Mouse (Mus musculus) urinary bladder, adult 2 months (tissue): Measurements from ENCODE around the gene Thumpd2. TPM values are rescaled to one million over a fixed set of nuclear protein-coding genes. Genes with fewer than 3 reads are reported as not detected.

Experiments used
- DNase-seq: peaks from one replicate; pipeline ENCODE4 v3.0.0; 2022; ENCODE audit warnings: low spot score
- polyA plus RNA-seq: library from polyadenylated mRNA; depleted of rRNA; stranded (reverse); fragments of >200 nt; gene quantifications from 2 replicates; pipeline ENCODE4 v1.2.3, GENCODE M21; 2012

Thumpd2 gene
- polyA plus RNA-seq, 1 experiment: 5.0 TPM

DNA sequence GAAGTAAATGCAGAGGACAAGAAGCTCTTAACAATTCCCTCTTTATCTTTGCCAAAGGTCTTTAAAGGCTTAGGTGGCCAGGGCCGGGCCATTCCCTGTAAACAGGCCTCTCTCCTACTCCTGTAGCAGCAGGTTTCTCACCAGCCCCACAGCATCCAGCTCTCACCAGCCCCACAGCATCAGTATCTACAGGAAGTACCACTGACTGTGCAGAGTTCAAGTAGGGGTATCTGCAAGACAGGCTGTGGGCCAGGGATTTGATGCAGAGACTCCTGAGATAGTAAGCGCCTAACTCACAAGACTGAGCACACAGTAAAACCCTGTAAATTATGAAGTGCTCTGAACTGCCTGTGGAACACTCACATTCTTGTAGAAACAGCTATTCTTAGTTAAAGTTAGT is 31.9 kb downstream of the Thumpd2 start:
- no peak for DNase-seq

DNA sequence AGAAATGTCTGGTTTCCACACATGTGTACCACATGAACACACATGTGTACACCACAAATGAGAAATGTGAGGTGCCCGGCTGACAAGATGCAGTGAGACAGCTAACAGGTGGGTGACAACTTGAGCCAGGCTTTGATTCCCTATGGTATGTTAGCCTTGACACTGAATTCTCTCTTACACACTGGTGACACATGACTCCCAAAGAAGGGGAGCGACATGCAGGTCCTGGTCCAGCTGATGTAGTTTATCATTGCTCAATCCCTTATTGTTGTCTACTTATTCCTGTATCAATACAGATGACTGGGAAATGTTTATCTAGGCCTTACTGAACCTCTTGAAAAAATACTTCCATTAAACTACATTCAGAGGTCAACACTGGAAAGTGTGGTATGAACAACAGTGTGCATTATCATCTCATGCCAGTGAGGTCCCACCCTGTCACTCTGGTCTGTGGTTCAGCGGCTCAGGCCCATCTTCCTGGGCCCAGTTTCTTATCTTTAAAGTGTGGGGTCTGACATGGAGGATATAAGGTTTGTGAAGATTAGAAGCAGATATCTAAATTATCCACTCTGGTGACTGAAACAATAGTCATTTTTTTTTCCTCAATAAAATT is 32.9 kb downstream of the Thumpd2 start:
- DNase-seq: no peak

- DNase-seq: no peak
Measured at GRCm38 (mm10) chr17:81027331-81027730, 37.6 kb downstream of the Thumpd2 start.

DNA sequence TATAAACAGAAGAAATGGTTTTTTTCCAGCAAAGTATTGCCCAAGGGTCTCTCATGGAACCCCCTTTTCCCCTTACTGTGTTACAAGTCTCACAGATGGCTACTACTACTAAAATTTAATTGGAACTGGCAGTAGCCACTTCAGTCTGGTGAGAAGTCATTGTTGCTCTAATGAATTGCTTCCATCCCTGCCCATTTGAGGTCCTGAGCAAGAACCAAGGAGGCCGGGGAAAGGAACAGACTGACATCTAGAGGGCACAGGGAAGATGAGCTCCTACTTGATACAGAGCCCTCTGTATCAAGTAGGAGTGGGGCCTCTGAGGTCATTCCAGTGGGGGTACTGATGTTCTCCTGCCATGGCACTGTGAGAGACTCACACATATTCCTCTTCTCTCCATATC is 47.8 kb downstream of the Thumpd2 start:
- no peak for DNase-seq

- no peak for DNase-seq
Measured at GRCm38 (mm10) chr17:81015814-81016447, 49.0 kb downstream of the Thumpd2 start.

GRCm38 (mm10) chr17:81010844-81011685 is 53.8 kb downstream of the Thumpd2 start:
- DNase-seq: no peak

DNA sequence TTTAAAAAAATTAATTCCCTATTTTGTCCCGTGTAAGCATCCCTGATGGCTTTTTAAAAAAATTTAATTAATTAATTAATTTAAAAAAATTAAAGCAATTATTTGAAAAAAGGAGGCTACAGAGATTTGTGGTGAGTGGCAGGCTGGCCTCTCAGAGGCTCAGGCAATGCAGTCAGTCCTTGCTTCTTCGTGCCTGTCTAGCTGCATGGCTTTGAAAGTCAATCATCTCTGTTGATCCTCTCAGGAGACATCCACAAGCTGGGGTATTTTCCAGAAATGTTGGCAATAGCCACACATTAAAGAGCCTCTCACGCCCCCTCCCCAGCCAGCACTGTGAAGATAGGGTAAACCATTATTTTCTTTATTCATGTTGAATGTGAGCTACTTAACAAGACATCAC is 54.7 kb downstream of the Thumpd2 start:
- no peak for DNase-seq

- no peak for DNase-seq
Measured at GRCm38 (mm10) chr17:81009112-81009511, 55.8 kb downstream of the Thumpd2 start.

DNA sequence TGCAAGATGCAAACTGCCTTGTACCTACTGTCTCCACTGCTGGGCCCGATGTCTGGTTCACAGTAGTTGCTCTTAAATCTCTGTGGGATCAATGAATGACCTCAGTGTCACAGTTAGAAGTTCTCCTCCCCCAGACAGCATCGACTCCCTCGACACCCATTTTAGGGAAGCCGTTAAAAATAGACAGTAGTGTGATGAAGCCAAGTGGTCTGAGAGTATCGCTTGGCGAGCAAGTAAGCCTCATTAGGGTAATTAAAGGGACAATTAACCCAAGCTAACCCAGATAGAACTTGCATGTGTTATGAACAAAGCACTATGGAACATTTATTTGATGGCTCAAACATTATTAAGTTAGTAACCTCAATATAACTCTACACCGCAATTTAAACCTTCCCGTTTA is 59.6 kb downstream of the Thumpd2 start:
- no peak for DNase-seq

DNA sequence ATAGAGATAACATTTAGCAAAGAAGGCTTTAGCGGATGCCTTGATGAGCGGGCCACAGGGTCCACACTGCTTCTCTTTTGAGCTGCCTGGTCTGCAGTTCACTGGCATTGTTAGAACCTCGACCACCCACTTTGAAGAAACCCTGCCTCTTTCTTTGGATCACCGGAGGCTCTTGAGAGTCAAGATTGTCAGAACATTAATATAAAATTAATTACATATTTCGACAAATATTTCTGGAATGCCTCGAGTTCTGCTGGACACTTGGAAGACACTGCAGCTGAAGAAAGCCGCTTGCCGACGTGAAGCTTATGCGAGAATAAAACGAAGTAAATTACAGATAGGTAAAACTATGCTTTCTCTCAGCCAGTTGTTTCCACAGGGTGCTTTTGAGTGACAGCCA is 60.4 kb downstream of the Thumpd2 start:
- DNase-seq: no peak

GRCm38 (mm10) chr17:81002130-81002529 is 62.8 kb downstream of the Thumpd2 start:
- DNase-seq: no peak

GRCm38 (mm10) chr17:81001647-81002046 is 63.2 kb downstream of the Thumpd2 start:
- no peak for DNase-seq

DNA sequence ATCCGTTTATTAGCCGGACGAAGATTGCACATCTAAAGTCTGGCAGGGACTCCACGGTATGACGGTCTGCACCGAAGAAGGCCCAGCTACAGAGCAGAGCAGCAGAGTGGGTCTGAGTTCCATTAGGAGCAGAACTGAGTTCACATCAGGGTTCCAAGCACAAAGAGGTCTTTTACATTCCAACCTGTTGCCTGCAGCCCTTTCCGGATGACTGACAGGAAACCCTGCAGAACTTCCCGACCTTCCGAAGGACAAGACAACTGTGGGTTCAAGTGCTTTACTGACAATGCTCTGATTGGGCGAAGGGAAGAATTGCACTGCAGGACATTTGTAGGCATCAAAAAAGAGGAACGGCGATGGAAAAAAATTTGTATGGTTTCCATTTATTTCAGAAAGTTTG is 63.9 kb downstream of the Thumpd2 start:
- no peak for DNase-seq

DNA sequence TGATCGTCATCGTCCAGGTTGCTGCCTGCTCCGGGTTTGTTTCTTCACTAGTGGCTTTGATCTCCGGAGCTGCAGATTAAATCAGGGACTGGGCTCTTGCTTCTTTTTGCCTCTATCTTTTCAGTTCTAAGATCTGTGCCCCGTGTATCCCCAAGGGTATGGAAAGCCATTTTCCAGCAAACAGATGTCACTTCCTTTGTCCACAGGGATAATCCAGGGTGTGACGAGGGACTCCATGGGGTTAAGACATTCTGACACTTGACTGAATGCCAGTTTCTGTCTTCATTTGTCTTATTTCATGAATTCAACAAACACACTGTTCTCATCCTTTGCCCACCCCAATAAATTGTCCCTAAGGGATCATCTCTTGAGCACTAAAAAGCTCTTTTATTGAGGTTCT is 65.9 kb downstream of the Thumpd2 start:
- no peak for DNase-seq

GRCm38 (mm10) chr17:80997226-80997625 is 67.7 kb downstream of the Thumpd2 start:
- DNase-seq: no peak

DNA sequence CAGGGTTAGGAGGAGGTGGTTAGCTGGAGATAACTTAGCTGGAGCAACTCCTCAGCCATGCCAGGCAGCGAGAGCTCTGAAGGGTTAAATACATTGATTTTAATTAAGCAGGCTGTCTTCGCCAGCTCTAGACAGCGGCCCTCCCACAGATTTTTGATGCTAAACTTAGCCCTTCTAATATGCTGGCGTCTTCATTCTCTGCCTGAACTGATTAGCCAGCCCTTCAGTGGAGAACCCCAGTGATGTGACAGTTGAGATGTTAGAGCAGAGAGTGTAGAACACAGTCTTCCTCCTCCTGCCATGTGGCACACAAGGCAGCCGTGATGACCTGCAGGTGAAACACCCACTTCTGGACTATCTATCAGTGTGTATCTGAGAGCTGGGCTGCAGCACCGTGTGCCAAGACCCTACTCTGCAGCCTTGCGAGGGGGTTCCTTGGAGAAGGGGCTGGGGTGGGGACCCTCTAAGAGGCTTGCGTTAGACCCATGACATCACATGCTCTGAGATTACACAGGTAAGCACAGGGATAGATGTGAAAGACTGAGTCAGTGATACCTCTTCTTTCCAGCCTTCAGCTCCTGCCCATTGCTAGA is 73.3 kb downstream of the Thumpd2 start:
- DNase-seq: no peak

DNA sequence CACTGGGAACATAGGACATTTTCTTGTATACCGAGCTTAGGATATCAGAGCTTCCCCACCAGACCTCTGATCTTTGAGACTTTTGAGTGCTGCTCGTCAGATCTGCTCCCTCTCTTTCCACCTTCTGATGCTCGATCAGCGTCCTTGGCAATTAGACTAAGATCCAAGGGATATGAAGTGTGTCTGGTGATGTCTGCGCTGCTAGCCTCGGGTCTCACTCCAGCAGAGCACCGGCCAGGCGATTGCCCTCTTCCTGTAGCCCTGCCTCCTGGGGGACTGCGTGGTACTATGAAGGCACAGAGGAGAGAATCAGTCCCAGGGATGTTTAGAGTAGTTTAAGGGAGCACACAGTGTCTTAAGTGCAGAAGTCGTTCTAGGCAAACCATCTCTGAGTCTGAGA is 81.9 kb downstream of the Thumpd2 start:
- no peak for DNase-seq

- peak; percentile 34 for DNase-seq
Measured at GRCm38 (mm10) chr17:80982412-80982787, 82.5 kb downstream of the Thumpd2 start.

DNA sequence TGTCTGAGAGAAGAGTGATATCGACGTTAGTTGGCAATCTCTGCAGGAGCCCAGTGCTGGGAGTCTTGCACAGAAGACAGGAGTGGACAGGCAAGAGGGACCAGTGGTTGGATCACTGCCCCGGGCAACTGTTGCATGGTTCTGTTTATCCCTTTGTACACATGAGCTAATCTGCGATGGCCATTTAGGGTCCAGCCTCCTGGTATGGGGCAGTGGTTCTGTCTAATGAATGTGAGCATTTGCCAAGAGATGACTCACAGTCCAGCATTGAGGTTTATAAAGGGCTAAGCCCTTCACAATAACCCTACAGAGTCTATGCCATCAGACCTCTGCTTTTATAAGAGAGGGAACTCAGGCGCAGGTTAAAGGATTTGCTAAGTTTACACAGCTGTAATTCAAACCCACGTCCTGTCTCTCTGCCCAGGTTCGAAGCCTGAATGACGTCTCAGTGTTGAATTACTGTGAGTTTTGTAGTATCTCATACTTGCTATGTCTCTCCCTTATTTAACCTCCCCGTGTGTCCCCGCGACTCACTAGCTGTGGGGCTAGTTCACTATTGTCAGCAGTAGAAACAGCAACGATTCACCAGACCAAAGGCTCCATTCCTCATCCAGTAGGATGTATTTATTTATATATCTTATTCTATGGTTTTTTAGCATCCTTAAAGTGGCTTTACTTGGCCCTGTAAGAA is 83.0 kb downstream of the Thumpd2 start:
- no peak for DNase-seq

GRCm38 (mm10) chr17:80980096-80980495 is 84.8 kb downstream of the Thumpd2 start:
- no peak for DNase-seq

- no peak for DNase-seq
Measured at GRCm38 (mm10) chr17:80977245-80977644, 87.6 kb downstream of the Thumpd2 start.
